Mouse (Mus musculus) central nervous system, embryonic 11.5 days (tissue): ENCODE results near the gene Acsl5. TPM values are rescaled to one million over a fixed set of nuclear protein-coding genes. Genes with fewer than 3 reads are reported as not detected.

Experiments used
- polyA plus RNA-seq: library from polyadenylated mRNA; depleted of rRNA; stranded (reverse); fragments of >200 nt; gene quantifications from 2 replicates; pipeline ENCODE4 v1.2.3, GENCODE M21; 2012; rRNA removed

The Acsl5 gene
- polyA plus RNA-seq: 11.0 and 12.2 TPM in 2 replicates

DNA sequence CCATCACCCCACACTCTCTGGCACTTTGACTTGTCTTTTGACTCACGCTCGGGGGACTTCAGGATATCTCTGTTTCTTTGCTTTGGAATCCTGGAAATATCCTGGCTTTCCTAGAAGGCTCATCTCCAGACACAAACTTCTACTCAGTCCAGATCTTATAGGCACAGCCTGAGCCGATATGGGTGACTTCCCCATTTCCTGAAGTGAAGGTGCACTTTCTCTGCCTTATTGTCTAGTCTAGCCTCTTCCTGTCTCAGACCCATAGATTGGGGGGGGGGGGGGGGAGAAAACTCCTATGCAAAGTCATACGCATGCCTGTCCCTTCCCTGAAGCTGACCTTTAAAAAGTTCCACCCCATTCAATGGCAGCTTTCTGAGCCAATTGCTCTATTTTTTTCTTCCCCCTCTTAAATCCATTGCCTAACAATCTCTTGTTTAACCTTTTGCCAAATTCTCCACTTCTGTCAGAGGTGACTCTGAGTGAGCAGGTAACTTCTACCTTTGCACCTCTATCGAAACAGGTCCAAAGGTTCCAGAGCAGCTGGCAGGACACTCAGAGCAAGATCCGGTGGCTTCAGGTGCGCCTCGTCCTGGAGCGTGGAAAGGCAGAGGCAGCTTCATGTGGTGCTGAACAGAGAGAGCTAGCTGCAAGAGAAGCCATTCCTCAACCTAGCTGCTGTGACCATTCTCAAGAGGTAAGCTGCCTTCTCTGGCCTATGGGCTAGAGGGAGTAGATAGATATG is at the start of gene Acsl5:
Gene Acsl5 (plus strand): TSS at position 556 of the 742 bp plus-strand sequence.

DNA sequence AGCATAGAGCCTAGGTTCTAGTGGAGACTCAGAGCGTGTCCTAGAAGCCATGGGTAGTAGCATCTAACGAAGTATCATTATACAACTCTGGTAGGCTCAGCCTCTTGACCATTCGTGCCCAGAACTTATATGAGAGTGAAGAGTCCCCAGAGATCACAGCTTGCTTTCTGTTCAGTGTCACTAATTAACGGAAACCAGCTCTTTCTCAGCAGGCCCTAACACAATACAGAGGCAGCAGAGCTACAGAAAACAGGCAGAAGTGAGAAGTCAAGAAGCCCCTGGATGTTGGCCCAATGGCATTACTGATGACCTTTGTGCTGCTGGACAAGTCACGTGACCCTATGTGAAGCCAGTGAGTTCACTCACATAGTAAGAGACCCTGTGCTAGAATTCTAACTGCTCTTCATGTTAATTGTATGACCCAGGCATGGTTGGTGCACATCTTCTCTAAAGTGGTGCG is 10.5 kb upstream of the Acsl5 start, which contains the start of gene Gucy2g:
Gene Gucy2g (minus strand): TSS at position 51 of the 460 bp plus-strand sequence.

DNA sequence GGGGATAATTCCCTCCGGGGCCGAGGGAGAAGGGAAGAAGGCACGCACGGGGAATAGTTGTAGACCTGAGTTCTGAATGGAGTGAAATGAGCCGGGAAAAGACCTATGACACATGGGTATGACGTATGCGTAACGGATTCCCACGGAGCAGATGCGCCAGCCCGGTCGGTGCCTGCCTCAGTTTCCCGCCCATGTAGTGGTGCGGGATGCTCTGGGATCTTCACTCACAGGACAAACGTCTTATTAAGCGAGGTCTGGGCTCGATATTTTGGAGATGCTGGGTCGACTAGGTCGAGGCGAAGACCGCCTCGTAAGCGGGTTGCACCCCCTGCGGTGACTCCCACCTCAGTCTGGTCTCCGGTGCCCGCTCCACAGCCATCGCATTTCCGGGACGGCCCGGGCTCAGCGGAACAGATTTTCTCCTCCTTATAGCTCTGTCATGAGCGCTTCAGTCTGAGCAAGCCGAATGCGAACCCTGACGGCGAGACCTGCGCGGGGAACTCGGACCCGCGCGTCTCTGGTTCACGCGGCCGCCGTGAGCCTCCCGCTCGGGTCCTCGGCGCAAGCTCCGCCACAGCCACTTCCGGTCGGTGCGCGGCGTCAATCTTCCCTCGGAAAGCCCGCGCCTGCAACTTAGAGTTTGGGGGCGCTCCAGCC is 63.8 kb downstream of the Acsl5 start, which contains the start of gene Zdhhc6:
Gene Zdhhc6 (minus strand): TSS at position 581 of the 657 bp plus-strand sequence.

DNA sequence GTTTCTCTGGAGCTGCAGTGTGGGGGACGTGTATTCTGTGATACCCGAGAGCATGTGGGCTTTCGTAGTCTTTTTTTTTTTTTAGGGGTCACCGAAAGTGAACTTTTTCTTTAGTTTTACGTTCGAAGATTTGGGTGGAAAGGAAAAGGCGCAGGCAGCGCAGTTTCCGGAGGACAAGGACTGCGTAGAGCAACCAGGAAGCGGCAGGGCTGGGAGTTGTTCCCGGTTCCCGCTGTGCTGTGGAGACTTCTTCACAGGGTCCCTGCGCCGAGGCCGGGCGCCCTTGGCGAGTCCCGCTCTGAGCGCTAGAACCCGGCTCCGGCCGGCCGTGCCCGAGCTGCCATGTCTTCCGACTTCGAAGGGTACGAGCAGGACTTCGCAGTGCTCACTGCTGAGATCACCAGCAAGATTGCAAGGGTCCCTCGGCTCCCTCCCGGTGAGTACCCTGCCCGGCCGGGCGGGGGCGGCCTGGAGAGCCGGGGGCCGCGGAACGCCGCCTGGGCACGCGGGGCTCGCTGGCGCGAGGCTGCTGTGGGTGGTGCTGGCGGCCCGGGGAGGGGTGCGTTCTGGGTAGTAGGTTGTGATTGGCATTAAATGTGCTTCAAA is 64.5 kb downstream of the Acsl5 start, which contains the start of gene Vti1a:
Gene Vti1a (plus strand): TSS at position 187 of the 606 bp plus-strand sequence.

Other genes with a start within 250 kb of the Acsl5 start
- 17.9 and 21.0 TPM in 2 replicates for gene Gpam, start 124.7 kb upstream of the Acsl5 start, polyA plus RNA-seq
- 0.12 and 0.16 TPM in 2 replicates for gene Tectb, start 71.2 kb upstream of the Acsl5 start, polyA plus RNA-seq
- gene Gucy2g, start 10.7 kb upstream of the Acsl5 start, polyA plus RNA-seq: not detected in 2 replicates
- 31.0 and 37.3 TPM in 2 replicates for gene Zdhhc6, start 64.1 kb downstream of the Acsl5 start, polyA plus RNA-seq
- 16.4 and 16.9 TPM in 2 replicates for gene Vti1a, start 64.4 kb downstream of the Acsl5 start, polyA plus RNA-seq